Mouse (Mus musculus): ENCODE data around the gene Mthfsl. TPM values are rescaled to one million over a fixed set of nuclear protein-coding genes. Genes with fewer than 3 reads are reported as not detected.
"Not testable (repeated sequence)": the region's sequence is repeated elsewhere in the genome, so short reads cannot be mapped to it uniquely, and the experiment has no call there.

Gene Mthfsl
- total RNA-seq, 2 experiments from 2014 or later = 33.6 to 38.1 TPM

DNA sequence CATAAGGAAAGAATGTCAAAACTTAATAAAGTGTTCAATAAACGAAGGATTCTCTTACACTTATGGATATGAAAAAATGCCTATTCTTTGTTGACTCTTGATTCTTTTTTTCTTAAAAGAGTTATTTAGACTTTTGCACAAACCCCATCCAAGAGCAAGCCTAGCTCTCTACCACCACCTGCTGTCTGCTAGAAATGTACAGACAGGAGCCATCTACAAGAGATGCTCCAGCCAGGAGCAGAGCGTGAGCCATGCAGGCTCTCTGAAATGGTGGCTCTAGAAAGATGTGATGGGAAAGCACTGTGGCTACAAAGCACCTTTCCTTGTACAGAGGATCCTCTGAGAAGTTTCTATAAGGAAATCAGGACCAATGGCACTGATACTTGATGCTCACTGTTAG lies 21.4 kb downstream of the Mthfsl start:
- DNase-seq (ENCODE audit: low spot score in 2 of 2) = not testable (repeated sequence)

DNA sequence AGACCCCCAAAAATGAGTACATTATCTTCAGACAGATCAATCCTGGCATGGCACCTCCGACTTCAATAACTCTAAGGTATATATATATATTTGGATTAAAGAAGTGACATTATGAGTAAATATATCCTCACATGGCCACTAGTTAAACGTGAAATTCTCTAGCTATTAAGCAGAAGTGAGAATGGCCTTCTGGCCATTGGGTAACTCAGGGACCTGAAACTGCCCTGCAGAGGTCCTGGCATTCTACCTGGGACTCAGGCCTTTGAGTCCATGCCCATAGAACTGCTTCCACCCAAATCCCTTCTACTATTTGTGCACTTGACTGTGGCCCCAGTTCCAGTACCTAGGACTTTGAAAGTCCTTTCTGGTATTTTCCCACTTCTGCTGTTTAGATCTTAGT lies 28.8 kb downstream of the Mthfsl start:
- DNase-seq (ENCODE audit: low spot score in 2 of 2) = not testable (repeated sequence)

DNA sequence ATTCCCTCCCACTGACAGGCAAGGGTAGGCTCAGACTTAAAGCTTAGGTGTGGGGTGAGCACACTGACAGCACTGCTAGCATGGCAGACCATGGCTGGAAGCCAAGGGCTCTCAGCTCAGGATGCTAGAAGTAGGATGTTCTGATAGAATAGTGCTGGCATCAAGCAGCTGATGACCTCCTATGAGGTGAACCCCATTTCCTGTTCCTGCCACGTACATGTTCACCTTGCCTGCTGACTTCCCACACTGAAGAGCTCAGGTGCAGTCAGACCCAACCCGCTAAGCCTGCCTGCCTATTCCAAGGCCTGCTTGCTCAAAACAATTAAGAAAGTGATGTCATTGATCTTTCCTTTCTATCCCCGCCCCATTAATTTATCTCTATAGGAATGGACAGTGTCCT lies 30.6 kb downstream of the Mthfsl start:
- DNase-seq (ENCODE audit: low spot score in 2 of 2) = not testable (repeated sequence)

DNA sequence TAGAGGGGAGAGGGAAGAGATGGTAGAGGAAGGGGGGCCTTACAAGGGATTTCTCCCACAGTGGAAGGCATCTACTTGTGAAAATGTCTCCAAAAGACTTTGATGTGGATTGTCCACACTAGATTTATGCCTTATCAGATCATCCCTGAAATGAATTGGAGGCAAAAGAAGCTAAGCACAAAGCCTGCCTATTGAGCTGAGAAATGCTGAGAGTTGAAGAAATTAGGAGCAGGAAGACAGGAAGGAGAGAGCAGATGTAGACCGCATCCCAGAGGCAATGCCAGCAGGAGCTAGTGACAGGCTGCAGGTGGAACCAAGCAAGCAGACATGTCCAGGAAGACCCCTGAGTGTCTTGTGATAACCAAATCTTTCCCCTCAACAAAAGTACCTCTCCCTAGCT lies 33.4 kb downstream of the Mthfsl start:
- DNase-seq (ENCODE audit: low spot score in 2 of 2) = not testable (repeated sequence)

DNA sequence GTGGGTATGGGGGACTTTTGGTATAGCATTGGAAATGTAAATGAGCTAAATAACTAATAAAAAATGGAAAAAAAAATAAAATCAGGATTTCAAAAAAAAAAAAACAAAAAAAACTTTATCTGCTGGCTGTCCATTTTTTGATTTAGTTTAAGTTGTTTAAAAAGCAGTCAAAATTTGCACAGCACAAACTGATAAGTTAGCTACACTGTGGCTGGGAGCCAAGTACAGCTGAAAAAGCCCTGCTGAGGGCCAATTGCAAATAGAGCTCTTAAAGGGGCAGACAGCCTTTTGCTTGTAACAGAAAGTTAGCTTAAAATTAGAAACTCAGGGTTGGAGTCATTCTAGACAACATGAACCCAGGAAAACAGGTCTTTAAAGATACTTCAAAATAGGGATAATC lies 61.8 kb downstream of the Mthfsl start:
- DNase-seq (ENCODE audit: low spot score in 2 of 2) = not testable (repeated sequence)

DNA sequence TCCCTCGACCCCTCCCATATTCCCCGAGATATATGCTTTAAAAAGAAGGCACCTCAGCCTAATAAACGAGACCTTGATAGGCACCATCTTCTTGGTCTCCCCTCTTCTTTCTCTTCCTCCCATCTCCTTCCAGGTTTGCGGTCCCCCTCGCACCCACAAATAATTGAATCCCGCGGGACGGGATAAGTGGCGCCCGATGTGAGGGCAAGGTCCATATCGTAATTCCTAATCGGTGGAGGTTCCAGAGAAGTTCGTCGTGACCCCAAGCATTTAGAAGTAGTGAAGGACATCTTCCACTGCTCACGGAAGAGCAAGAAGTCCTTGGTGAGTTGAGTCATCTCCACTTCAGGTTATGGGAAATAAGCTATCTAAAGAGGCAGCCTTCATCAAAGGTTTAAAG lies 69.4 kb downstream of the Mthfsl start:
- DNase-seq (ENCODE audit: low spot score in 2 of 2) = not testable (repeated sequence)

Other genes starting within 250 kb of the Mthfsl start
- gene Syncrip, start 237.7 kb downstream of the Mthfsl start, total RNA-seq (2021) = 10 to 100 TPM; 72.3 to 93.0 TPM
- gene Zfp949, start 172.3 kb downstream of the Mthfsl start, total RNA-seq (2021) = 10 to 100 TPM; 10.3 to 11.3 TPM
- gene Trim43a, start 139.4 kb downstream of the Mthfsl start, total RNA-seq (2021) = under 1 TPM; 0.38 to 0.40 TPM
- 1 to 10 TPM in 1 of 2 experiments, under 1 TPM in 1; 0.56 to 4.1 TPM for gene Bcl2a1d, start 11.6 kb upstream of the Mthfsl start, total RNA-seq (2021)
- not detected for gene Trim43c, start 118.9 kb upstream of the Mthfsl start, total RNA-seq (2021)
- 1 to 10 TPM; 2.1 to 2.3 TPM for gene Bcl2a1a, start 236.6 kb upstream of the Mthfsl start, total RNA-seq (2021)

Data from adrenal gland, adult 18-20 months (tissue).